Mouse (Mus musculus) lung, postnatal 0 days (tissue): ENCODE measurements around the gene Fam189a1. TPM values are rescaled to one million over a fixed set of nuclear protein-coding genes. Genes with fewer than 3 reads are reported as not detected.

Source experiments
- ATAC-seq: fragments of 200-750 bp; cut with Nextera tagmentation; 2 replicates; pipeline ENCODE4 v1.8.0; 2017; ENCODE audit warnings: moderate library complexity
- DNase-seq: peaks from one replicate; pipeline ENCODE4 v3.0.0-alpha.2; 2016; ENCODE audit warnings: low spot score
- H3K27ac ChIP-seq: fragments of 300-500 bp; sonication (generic); 2 replicates; pipeline ENCODE4 v1.5.1; 2014; ENCODE audit warnings: antibody characterized with exemption, mild to moderate bottlenecking, low read length, mixed read lengths
- H3K27me3 ChIP-seq: fragments of 300-500 bp; sonication (generic); replicated peaks from 2 replicates; pipeline ENCODE4 v1.6.1; 2014; ENCODE audit warnings: low read length, mixed read lengths; ENCODE audit not compliant: insufficient read depth
- H3K36me3 ChIP-seq: fragments of 300-500 bp; sonication (generic); 2 replicates; pipeline ENCODE4 v1.6.1; 2014; ENCODE audit warnings: low read length, mixed read lengths; ENCODE audit not compliant: insufficient read depth
- H3K4me1 ChIP-seq: fragments of 300-500 bp; sonication (generic); 2 replicates; pipeline ENCODE4 v1.6.1; 2014; ENCODE audit warnings: antibody characterized with exemption, low read depth, low read length, mixed read lengths; ENCODE audit not compliant: insufficient read depth
- H3K4me2 ChIP-seq: fragments of 300-500 bp; sonication (generic); replicated peaks from 2 replicates; pipeline ENCODE4 v1.6.1; 2014; ENCODE audit warnings: low read depth, mild to moderate bottlenecking, low read length, moderate library complexity, mixed read lengths
- H3K4me3 ChIP-seq: fragments of 300-500 bp; sonication (generic); 2 replicates; pipeline ENCODE4 v1.5.1; 2014; ENCODE audit warnings: low read depth, low read length
- H3K9ac ChIP-seq: fragments of 300-500 bp; sonication (generic); replicated peaks from 2 replicates; pipeline ENCODE4 v1.6.1; 2014; ENCODE audit warnings: low read depth, mild to moderate bottlenecking
- H3K9me3 ChIP-seq: fragments of 300-500 bp; sonication (generic); 2 replicates; pipeline ENCODE4 v1.6.1; 2016; ENCODE audit warnings: low read length, mixed read lengths
- CTCF ChIP-seq: IDR thresholded peaks from 2 replicates; pipeline ENCODE4 v1.5.1; 2016; ENCODE audit warnings: antibody characterized with exemption, mild to moderate bottlenecking
- EP300 ChIP-seq: IDR thresholded peaks from 2 replicates; pipeline ENCODE4 v1.6.1; 2016; ENCODE audit warnings: antibody characterized with exemption, mild to moderate bottlenecking, control low read depth
- WGBS: fragments of 180-500 bp; shearing (Covaris S2); extraction: QIAGEN DNeasy Blood & Tissue Kit; methylation state at CpG from one replicate; pipeline ENCODE4 v1.1.7; 2014; 5-methylcytosine and 5-hydroxymethylcytosine counted together
- polyA plus RNA-seq: library from polyadenylated mRNA; unstranded; fragments of >200 nt; fragmentation: Nextera tagmentation; extraction: Ambion mirVana; gene quantifications from 2 replicates; pipeline ENCODE4 v1.2.1, GENCODE M21; 2015

The Fam189a1 gene
- polyA plus RNA-seq, 1 experiment from 2014 or later: 0.07 TPM

DNA sequence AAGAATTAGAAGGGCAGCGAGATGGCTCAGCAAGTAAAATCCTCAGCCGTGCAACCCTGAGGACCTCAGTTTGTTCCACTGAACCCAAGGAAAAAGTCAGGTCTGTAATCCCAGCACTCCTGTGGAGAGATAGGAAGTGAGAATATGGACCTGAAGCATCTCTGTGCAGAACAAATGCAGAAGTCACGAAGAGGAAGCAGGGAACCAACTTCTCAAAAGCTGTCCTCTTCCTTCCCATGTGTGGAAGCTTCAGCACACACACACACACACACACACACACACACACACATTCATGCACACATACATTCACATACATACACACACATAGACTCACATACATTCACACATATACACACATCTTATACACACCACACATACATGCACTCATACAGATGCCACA lies 292.8 kb downstream of the Fam189a1 start:
- Histone ChIP-seq H3K4me1 (no peaks in the 10 kb centered on the region), H3K4me2 (no peak overlapping the region), H3K27ac (no peak overlapping the region), H3K9ac (no peak overlapping the region), H3K36me3 (no peaks in the 10 kb centered on the region), H3K27me3 (no peaks in the 10 kb centered on the region), H3K4me3 (no peak overlapping the region), H3K9me3 (no peaks in the 10 kb centered on the region)
- DNase-seq (no peak), ATAC-seq (no peak)
- 70% methylated on average over 3 of the region's 3 CpGs for WGBS
- TF ChIP-seq CTCF (no peak), EP300 (no peak)

DNA sequence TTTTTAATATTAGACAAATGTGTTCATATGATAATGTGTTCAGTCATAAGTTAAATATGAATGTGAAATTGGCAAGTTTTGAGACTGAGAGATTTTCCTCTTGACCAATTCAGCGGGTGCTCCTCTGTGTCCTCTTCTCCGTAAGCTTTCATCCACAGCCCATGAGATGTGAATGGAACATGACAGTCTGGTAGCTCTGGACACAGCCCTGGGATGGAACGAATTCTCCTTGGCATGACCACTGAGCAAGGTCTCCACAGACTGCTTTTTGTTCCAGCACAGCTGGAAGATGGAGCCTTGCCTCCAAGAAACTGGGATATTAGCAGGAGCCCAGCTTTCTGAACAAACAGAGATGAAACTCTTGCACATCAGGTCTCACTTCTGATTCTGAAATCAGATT lies 293.4 kb downstream of the Fam189a1 start:
- no peak overlapping the region for H3K27ac ChIP-seq
- no peaks in the 10 kb centered on the region for H3K4me1 ChIP-seq
- H3K9ac ChIP-seq: no peak overlapping the region
- WGBS: 73% methylated on average over 3 of the region's 3 CpGs
- no peaks in the 10 kb centered on the region for H3K27me3 ChIP-seq
- no peaks in the 10 kb centered on the region for H3K9me3 ChIP-seq
- no peak overlapping the region for H3K4me2 ChIP-seq
- H3K36me3 ChIP-seq: no peaks in the 10 kb centered on the region
- H3K4me3 ChIP-seq: no peak overlapping the region
- DNase-seq (no peak), ATAC-seq (no peak)
- TF ChIP-seq CTCF (no peak), EP300 (no peak)

DNA sequence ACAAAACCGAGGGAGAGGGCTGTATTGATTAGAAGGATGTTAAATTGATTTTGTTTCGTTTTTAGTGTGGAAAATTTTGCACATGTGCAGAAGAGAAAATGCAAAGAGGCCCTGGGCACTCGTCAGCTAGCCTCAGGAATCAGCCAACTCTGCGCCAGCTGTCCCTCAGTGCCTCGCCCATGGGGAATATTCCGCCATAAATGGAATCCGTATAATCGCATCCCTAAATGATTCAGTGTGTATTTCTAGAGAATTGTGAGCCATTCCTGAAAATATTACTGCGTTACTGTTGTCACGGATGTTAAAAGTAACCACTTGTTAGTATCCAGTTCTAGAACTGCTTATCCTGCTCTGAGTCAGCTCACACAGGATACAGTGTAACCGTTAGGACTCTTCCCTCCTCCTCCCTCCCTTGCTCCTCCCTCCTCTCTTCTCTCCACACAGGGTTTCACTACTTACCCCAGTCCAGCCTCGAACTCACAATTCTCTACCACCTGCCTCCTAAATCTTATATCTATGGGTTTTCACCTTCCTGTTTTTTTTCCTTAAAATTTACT lies 299.8 kb downstream of the Fam189a1 start:
- DNase-seq: no peak
- H3K27me3 ChIP-seq: no peaks in the 10 kb centered on the region
- TF ChIP-seq EP300 (no peak), CTCF (no peak)
- no peaks in the 10 kb centered on the region for H3K36me3 ChIP-seq
- no peak overlapping the region for H3K27ac ChIP-seq
- ATAC-seq: no peak
- H3K9me3 ChIP-seq: no peaks in the 10 kb centered on the region
- H3K4me2 ChIP-seq: no peak overlapping the region
- 73% methylated on average over 12 of the region's 12 CpGs for WGBS
- H3K4me3 ChIP-seq: no peak overlapping the region
- no peak overlapping the region for H3K9ac ChIP-seq
- H3K4me1 ChIP-seq: no peaks in the 10 kb centered on the region

DNA sequence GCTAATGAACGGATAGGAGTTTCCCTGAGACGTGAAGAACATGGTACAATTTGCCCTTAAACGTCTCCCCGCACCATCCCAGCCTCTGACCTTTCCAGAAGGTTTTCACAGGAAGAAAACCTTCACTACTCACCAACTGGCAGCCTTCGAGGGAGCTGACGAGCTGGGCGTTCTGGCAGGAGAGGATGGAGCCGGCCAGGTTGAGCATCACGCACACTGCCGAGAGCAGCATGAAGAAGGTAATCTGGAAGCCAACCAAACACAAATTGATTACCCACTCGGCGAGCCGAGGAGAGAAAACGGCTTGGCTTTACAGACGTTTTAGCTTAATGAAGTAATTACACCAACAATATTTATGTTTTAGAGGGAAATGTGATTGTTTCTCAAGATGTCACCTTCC lies 300.4 kb downstream of the Fam189a1 start:
- no peak overlapping the region for H3K4me2 ChIP-seq
- no peak for TF ChIP-seq EP300
- no peak for TF ChIP-seq CTCF
- ATAC-seq (no peak), DNase-seq (no peak)
- H3K27ac ChIP-seq: no peak overlapping the region
- H3K4me3 ChIP-seq: no peak overlapping the region
- H3K36me3 ChIP-seq: no peaks in the 10 kb centered on the region
- no peaks in the 10 kb centered on the region for H3K27me3 ChIP-seq
- no peaks in the 10 kb centered on the region for H3K9me3 ChIP-seq
- H3K9ac ChIP-seq: no peak overlapping the region
- WGBS: 61% methylated on average over 15 of the region's 15 CpGs
- H3K4me1 ChIP-seq: no peaks in the 10 kb centered on the region

DNA sequence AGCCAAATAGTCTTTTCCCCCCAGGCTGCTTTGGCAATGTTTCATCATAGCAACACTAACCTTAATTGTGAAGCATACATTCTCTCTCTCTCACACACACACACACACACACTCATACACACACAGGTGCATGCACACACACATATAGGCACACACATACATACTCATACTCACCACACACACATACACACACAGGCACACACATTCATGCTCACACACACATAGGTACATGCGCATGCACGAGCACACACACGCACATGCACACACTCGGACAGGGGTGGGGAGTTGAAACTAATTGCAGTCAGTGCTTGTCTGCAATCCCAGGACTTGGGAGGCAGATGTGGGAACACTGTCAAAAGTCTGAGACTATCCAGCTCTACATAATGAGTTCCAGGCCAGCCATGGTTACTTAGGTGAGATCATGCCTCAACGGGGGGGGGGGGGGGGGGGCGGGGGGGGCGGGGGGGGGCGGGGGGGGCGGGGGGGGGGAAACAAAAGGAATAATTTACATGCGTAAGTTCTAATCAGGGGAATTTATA lies 300.9 kb downstream of the Fam189a1 start:
- Histone ChIP-seq H3K9ac (no peak overlapping the region), H3K4me1 (no peaks in the 10 kb centered on the region), H3K27me3 (no peaks in the 10 kb centered on the region), H3K4me2 (no peak overlapping the region), H3K27ac (no peak overlapping the region), H3K4me3 (no peak overlapping the region), H3K9me3 (no peaks in the 10 kb centered on the region), H3K36me3 (no peaks in the 10 kb centered on the region)
- WGBS: 94% methylated on average over 5 of the region's 10 CpGs
- no peak for DNase-seq
- TF ChIP-seq EP300 (no peak), CTCF (no peak)
- ATAC-seq: no peak

DNA sequence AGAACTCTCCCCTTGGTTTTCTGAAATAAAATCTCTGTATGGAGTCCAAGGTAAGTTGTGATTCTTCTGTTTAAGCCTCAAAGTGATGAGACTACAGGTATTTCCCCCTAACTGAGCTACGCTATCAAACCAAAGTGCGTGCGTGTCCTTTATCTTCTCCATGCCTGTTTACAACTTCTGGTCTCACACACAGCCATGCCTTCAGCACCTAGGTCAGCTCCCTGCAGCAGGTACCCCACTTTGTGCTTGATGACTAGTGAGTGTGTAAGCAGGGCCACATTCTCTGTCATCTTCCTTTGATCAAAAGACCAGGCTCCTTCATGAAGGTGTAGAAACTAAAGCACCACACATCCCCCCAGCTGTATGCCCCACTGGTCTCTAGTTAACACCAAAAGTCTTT lies 305.6 kb downstream of the Fam189a1 start:
- H3K36me3 ChIP-seq: no peaks in the 10 kb centered on the region
- no peaks in the 10 kb centered on the region for H3K4me1 ChIP-seq
- H3K9me3 ChIP-seq: no peaks in the 10 kb centered on the region
- H3K4me2 ChIP-seq: no peak overlapping the region
- WGBS: 19% methylated on average over 3 of the region's 3 CpGs
- H3K27ac ChIP-seq: no peak overlapping the region
- no peaks in the 10 kb centered on the region for H3K27me3 ChIP-seq
- DNase-seq (peak; percentile 21), ATAC-seq (no peak)
- no peak overlapping the region for H3K4me3 ChIP-seq
- TF ChIP-seq CTCF (no peak), EP300 (no peak)
- no peak overlapping the region for H3K9ac ChIP-seq

DNA sequence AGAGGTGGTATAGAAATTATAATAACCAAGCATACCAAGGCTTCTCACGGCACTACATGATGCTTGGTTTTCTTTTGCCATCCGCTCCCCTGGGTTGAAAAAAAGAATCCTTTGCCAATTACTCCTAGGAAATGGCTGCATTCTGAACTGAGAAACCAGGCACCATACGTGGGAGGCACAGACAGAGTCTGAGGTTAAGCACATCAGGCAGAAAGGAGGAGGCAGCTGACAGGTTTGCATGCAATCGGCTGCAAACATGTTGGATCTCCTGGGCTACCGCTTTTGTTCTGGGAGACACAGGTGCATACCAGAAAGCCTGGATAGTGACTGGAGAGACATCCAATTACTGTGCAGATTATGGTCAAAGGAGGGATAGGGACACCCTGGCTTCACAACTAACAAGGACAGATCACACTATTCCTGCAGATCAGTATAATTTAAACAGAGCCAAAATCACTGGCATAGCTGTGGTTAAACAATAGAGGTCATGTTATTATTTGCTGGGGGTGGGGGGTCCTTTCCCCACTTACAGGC lies 308.9 kb downstream of the Fam189a1 start:
- Histone ChIP-seq H3K4me2 (no peak overlapping the region), H3K27ac (no peak overlapping the region), H3K9ac (no peak overlapping the region), H3K4me3 (no peak overlapping the region), H3K27me3 (no peaks in the 10 kb centered on the region), H3K9me3 (no peaks in the 10 kb centered on the region), H3K36me3 (no peaks in the 10 kb centered on the region), H3K4me1 (no peaks in the 10 kb centered on the region)
- no peak for TF ChIP-seq EP300
- no peak for TF ChIP-seq CTCF
- WGBS: 79% methylated on average over 5 of the region's 5 CpGs
- DNase-seq: no peak
- no peak for ATAC-seq
